Mouse (Mus musculus): ENCODE measurements around the gene Zyg11b.

Zyg11b gene

DNA sequence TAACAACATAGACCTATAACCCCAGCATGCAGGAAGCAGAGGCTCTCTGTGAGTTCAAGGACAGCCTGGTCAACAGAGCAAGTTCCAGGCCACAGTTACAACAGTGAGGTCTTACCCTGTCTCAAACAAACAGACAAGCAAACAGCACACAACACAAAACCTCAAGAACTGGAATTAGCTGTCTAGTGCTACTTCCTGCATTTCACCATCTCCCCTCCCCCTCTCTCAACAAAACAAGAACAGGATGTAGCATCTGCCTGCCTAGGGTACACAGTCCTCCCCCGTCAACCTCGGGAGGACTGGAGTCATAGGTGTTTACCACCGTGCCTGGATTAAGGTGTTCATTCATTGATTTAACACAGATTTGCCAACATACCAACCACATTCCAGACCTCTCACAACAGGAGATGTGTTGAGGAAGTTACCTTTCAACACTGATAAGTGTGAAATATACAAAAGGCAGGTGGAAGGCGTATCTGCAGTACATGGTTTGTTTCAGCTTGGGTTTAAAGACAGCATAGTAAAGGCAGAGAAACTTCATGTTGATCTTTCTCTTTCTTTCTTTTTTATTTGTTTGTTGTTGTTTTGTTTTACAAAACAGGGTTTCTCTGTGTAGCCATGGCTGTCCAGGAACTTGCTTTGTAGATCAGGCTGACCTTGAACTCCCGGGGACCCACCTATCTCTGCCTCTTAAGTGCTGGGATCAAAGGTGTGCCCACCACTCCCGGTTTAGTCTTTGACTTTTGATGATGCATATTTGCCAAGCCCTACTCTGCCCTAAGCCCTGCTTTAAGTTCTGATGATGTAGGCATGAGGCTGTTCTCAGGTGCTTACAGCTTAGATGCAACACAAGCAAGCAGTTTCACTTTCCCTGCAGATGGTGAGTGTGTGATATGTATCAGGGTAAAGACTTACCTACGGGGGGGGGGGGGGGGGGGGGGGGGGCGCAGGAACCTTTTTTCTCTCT lies 18.0 kb upstream of the Zyg11b start:
- CTCF ChIA-PET: interaction anchor here (0.7 kb wide), 1 partner anchor 16 kb away, joined by 3 read pairs; no protein-coding TSS in a partner anchor

DNA sequence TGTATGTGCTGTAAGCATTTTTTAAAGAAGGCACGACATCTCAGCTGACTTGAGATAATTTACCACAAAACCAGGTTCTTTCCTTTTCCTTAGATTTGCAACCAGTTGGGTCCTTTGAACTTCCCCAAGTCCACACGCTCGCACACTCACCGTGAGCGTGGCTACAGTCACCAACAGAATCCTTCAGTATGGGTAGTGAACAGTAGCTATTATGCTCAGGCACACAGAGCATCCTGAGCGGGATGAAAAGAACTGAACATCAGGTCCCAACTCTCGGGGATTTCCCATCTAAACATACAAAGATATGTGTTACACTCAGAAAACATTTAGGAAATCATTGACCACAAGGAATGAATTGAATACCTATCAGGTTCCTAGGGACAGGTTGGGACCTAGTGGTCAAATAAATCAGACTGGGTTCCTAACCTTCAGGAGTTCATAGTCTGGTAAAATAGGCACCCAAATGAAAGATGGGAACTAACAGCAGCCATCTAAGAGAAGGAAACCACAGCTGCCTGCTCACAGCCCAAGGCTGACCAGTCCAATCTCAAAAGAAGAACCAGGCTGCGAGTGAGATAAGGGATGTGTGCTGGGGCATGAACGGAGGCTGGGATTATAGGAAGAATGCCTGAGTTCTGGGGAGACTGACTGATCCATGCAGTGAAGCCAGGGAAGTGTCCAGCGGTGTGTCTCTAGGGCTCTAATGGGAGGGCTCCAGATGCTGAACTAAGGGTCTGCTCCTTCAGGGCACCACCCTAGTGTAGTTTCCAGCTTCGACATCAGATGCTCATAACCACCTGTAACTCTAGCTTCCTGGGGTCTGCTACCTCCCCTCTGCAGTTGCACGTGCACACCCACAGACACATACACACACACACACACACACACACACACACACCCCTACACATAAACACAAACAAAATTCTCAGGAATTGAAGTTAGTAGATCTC lies 17.0 kb upstream of the Zyg11b start:
- CTCF ChIA-PET: interaction anchor here (0.7 kb wide), 1 partner anchor 17 kb away, joined by 3 read pairs; no protein-coding TSS in a partner anchor

DNA sequence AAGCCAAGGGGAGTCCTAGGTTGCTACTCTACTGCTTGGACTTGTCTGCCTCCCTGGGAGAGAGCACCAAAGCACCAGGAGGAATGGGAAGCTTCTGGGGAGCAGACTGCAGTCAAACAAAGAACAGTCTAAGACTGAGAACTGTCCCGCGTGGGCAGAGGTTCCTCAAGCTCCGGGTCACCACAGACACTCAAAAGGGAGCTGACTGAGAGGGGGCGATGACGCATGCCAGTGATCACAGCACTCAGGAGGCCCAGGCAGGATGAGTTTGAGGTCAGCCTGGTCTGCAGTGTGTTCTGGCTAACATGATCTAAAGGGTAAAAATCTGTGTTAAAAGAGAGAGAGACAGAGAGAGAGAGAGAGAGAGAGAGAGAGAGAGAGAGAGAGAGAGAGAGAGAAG lies 13.1 kb upstream of the Zyg11b start:
- CTCF ChIA-PET: no interaction called here

DNA sequence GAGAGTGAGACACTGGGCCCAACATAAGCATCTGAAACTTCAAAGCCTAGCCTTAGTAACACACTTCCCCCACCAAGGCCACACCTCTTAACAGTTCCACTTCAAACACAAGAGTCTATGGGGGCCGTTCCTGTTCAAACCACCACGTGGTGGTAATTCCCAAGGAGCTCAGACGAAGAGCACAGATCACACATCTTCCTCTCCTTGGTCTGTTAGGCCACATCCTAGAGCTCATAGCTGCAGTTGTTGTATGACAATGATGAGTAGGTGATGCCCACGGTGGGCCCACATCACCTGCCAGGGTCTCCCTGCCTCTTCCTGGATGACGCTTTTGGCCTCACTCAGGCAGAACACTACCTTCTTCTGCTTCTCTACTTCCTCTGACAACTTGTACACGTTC lies 9.8 kb upstream of the Zyg11b start:
- CTCF ChIA-PET: no interaction called here

DNA sequence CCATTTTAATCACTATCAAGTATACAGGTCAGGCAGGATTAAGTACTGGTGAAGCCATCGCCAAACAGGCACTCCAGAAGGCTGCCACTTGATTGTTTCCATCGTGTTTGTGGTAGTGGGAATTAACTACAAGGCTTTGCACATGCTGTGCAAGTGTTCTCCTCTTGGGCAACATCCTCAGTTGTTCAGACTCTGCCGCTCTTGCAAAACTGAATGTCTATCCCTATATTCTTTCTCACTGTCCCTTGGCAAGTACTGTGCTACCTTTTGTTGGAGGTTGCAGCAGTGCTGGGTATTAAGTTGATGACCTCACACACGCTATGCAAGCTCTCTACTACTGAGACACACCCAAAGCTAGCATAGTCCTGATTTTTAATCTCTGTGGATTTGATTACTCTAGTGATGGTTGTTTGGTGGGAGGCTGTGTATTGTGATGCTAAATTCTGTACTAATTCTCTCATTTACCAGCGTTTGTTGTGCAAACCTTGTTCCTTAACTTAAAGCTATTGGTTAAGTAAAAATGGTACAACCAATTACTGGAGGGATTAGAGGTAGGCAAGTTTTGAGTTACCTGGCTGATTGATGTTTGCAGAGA lies 1.5 kb upstream of the Zyg11b start:
- CTCF ChIA-PET: no interaction called here

DNA sequence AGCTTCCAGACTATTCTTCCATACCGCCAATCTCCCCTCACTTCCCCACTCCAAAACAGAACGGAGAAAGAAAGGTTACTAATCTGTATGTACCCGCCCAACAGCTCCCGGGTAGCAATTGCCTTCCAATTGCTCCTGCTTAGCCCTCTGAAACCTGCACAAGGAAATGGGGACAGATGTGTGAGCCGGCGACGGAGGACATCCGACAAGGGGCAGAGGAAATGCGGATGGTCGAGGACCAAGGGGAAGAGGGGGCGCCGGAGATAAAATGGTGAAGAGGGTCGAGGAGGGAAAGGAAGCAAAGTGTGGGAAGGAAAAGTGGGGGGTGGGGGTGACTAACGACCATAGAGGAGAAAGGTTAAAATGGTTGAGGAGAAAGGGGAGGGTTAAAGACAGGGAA lies 630 bp downstream of the Zyg11b start:
- CTCF ChIA-PET: interaction anchor here (0.5 kb wide), 1 partner anchor 154 kb away, joined by 3 read pairs; no protein-coding TSS in a partner anchor

DNA sequence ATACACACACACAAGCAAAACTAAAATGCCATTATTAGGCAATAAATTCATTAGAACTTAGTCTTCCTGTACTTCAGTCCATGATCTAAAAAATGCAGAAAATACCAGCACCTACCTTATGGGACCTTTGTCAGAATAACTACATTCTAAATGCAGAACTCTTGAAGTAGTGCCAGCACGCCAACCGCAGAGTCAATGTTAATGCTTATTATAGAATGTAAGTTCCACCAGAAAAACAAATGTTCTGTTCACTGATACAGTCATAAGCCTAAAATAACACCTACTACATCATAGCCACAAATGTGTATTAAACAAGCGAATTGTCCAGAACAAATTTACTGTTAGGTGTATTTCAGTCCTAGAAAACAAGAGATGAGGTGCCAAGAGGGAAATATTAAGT lies 23.9 kb downstream of the Zyg11b start:
- CTCF ChIA-PET: no interaction called here

DNA sequence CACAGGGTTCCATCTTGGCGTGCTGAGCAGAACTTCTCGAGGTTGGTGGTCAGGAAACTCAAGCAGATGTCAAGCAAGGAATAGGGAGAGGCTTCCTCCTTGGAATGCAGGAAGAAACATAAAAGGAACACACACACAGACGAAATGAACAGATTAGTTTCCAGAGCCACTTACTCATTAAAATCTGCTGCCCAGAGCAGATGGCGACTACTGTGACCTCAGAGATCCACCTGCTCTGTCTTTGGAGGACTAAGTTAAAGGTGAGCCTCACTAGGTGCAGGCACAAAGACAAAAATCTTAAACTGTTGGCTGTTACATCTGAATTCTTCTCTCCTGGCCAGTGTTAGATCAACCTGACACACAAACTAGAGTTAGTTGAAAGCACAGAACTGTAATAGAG lies 28.6 kb downstream of the Zyg11b start:
- CTCF ChIA-PET: no interaction called here

DNA sequence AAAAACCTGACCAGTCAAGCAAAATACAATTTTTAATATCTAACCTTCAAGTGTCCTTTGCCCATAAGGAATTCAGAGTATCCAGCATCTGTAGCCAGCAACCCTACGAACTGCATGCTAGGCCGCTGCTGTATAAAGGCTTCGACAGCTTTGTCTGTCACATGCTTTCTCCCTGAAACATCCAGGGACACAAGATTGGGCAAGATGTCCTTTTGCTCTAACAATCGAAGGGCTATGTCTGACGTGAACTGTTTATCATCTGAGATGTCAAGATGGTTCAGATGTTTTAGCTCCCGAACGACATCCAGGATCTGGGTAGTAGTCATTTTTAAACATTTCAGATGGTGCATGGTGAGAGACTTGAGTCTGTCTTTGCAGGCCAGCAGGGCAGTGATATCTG lies 35.1 kb downstream of the Zyg11b start:
- CTCF ChIA-PET: no interaction called here

DNA sequence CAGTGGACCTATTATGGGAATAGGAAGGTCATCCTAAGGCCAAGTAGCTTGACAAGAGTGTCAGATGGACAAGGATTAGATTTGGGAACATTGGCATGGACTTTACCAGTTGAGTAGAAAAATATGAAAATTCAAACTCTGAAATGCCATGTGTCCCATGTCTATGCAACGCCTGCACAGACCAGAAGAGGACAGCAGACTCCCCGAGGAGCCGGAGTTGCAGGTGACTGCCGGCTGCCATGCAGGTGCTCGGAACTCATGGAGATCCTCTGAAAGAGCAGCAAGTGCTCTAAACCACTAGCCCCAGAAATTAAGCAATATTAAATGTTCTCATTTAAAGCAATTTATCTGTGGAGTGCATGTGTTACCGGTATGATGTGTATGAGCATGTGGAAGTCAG lies 47.6 kb downstream of the Zyg11b start:
- CTCF ChIA-PET: no interaction called here

DNA sequence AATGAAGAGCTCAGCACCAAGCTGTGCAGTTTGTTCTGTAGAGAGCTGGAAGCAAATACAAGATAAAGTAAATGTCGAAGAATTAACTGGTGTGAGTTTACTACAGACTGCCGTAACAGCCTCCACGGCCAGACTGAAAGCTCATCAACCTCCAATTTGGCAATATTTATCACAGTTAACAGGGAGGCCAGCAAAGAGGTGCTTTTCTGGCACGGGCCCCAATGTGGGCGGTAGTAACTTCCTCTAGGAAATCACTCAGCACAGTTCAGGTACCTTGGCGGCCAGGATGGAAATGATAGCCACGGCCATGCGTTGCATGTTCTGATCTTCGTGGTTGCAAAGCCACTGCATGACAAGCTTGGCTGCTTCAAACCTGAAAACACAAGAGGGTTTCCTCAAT lies 50.4 kb downstream of the Zyg11b start:
- CTCF ChIA-PET: no interaction called here

DNA sequence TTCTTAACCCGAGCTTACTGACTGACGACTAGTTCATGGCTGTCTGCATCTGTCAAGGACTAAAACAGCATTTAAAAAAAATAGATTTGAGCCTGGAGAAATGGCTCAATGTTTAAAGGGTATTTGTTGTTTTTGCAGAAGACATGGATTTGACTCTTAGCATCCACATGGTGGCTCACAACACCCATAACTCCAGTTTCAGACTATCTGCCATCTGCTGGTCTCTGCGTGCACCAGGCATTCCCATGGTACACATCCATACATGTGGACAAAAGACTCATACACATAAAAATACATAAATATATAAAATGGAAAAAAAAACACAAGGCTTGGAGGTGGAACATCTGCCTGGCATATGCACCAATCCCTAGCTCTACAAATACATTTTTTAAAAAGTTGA lies 51.6 kb downstream of the Zyg11b start:
- CTCF ChIA-PET: no interaction called here

DNA sequence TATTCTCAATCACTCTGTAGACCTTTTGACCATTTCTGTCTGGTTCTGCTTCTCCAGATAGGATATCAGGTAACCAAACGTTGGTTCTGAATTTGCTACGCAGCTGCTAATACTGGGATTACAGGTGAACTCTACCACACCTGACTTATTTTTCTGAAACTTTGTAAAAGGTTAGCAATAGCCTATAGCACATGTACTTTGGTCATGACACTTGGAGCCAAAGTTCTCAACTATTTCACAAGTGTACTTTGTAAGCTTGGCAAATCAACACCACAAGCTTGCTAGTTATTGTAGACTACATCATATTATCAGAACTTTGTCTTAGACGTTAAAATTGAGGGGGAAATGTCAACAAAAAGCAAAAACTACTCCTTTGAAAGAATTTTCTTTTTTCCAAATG lies 67.2 kb downstream of the Zyg11b start:
- CTCF ChIA-PET: interaction anchor here (0.6 kb wide), 1 partner anchor 584 kb away, joined by 5 read pairs; no protein-coding TSS in a partner anchor

DNA sequence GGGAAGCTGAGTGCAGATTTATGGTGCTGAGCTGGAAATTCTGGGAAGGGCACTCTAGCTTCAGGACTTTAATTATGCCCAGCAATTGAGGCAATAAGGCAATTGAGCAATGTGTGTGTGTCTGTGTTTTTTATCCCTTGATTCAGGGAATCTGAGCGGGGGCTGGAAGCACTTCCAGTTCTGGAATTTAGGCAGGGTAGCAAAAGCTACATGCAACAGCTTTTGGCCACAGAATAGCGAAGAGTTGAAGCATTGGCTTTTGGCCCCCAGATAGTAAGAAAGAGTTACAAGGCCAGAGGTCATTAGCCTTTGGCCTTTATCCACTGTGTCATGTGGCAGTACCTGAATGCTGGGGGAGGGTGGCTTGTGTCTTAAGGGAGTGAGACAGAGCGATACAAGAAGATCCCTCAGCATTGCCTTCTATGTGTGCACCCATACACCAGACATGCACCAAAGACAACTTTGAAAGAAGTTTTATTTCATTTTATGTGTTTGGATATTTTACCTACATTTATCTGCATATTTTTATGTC lies 75.5 kb downstream of the Zyg11b start:
- CTCF ChIA-PET: no interaction called here

DNA sequence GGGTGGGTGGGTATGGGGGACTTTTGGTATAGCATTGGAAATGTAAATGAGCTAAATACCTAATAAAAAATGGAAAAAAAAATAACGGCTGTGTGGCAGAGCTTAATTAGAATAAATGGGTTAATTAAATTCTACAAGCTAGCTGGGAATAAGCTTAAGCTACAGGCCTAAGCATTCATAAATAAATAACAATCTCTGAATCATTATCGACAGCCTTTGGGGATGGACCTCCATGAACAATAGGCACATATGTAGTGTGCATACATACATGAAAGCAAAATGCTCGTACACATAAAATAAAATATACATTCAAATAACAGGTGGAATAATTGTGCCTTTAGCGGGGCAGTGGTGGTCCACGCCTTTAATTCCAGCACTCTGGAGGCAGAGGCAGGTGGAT lies 78.4 kb downstream of the Zyg11b start:
- CTCF ChIA-PET: no interaction called here

DNA sequence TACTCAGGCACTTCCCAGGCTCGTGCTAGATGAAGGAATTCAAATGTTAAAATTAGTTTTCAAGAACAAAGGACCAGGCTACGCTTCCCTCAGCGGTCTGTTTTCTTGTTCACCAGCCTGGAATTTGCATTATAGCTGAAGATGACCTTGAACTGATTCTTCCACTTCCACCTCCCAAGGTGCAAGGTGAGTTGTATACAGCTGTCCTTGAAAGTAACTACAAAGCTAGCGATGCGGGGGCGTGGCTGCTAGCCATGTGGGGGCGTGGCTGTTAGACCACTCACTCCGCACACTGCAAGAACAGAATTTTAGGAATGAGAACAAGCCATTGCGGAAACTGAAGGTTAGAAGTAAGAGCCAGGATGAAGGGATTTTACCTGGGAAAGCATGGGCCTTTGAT lies 81.9 kb downstream of the Zyg11b start:
- CTCF ChIA-PET: no interaction called here

DNA sequence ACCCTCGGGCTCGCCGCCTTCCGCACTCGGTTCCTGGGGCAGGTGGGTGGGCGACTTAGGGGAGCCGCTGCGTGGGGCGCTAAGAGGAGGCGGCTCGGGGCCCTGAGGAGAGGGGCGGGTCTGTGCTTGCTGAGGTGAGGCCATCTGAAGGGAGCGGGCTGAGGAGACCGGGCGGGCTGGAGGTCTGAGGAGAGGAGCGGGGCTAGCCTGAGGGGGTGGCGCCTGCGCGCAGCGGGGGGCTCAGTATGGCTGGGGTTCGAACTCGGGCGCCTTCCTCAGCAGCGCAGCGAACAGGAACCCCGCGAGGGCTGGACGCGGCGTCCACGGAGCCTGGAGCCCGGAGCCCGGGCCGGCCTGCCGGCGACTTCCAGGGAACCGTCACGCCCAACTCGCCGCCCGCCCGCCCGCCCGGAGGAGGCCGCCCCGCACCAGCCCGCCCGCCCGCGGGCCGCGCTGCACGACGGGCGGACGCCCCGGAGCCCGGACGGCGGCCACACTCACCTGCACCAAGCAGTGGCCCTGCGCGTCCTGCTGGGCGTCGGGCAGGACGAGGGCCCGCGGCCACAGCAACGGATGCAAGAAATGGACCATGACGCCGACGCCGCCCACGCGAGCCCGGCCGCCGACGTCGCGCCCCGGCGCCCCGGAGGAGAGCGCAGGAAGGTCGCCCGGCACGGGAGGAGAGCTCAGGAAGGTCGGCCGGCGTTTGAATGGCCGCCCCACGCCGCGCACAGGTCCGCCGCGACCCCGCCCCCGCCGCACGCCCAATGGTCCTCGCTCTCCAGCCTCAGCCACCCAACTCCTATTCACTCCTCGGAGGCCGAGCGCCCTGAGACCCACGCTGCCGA lies 83.3 kb downstream of the Zyg11b start, which contains the start of gene Zyg11a:
TSS of gene Zyg11a (minus strand) at position 717 of the 848 bp plus-strand sequence.
- CTCF ChIA-PET: no interaction called here

DNA sequence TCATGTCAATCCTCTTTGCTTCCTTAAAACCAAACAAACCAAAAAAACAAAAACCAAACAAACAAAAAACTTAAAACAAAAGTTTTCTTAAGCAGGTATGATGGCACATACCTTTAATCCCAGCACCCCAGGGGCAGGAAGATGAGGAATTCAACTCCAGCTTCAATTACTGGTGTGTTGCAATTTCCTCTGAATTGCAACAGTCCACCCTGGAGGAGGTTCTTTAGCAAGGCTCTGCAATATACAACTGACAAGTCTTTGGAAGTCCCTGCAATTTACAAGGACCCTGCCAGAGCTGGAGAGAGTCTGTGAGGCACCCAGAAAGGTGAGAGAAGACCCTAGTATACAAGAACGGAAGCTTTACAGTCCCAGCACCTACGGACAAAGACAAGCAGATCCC lies 87.9 kb downstream of the Zyg11b start:
- CTCF ChIA-PET: no interaction called here

DNA sequence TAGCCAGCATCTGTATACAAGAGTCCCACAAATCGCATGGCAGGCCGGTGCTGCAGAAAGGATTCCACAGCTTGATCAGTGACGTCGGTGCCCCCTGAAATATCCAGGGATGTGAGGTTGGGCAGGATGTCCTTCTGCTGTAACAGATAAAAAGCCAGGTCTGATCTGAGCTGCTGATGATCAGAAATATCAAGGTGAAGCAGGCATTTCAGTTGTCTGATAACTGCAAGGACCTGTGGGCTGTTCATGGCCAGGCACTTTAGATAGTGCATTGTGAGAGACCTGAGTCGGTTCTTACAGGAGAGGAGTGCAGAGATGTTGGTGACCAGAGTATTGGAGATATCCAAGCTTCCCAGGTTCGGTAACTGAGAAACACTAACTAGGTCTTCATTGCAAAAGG lies 96.3 kb downstream of the Zyg11b start:
- CTCF ChIA-PET: no interaction called here

DNA sequence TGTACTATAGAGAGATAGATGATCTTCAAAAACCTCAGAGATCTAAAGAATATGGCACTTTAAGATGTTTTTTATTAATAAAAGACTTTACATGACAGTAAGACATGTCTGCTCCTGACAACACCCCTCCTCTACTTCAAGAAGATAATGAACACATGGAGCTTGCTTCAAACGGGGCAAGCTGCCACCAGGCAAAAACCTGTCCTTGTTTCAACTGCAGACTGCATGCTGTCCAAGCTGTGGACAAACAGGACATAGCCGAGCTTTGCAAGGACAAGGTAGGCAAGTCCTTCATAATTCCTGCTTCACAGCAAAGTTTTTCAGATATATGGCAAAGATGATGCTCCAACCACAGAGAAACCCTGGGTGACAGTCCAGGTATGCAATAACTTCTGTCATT lies 101.7 kb downstream of the Zyg11b start:
- CTCF ChIA-PET: no interaction called here

DNA sequence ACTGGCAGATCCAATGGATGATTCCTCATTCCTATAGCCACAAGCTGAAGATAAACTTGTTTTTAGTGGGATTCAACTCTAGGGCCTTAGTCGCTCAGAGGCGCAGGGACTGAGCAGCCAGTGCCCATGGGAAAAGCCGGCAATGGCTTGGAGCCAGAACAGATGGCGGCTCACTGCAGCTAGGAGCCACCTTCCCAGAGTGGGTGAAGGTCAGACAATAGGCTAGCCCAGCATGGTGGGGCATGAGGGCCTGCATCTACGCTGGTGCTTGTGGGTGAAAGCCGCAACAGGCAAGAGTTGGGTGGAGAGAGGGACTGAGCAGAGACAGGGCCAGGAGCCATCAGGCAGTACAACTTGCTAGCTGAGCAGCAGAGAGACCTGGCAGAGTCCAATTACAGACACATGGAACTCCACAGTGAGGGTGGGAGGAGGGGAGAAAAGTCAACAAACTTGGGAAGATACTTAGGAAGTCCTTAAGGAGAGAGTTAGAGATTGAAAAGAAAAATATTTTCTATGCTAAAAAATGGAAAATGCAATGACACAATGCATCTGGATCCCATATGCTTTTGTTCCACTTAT lies 104.5 kb downstream of the Zyg11b start:
- CTCF ChIA-PET: no interaction called here

All from spleen, embryonic (tissue).